Mouse (Mus musculus): ENCODE results near the gene Epo. TPM values are rescaled to one million over a fixed set of nuclear protein-coding genes. Genes with fewer than 3 reads are reported as not detected.

Epo gene
- 2.6 and 5.5 TPM in 2 replicates for polyA plus RNA-seq (2016; fragmentation: Nextera tagmentation; extraction: Ambion mirVana)

DNA sequence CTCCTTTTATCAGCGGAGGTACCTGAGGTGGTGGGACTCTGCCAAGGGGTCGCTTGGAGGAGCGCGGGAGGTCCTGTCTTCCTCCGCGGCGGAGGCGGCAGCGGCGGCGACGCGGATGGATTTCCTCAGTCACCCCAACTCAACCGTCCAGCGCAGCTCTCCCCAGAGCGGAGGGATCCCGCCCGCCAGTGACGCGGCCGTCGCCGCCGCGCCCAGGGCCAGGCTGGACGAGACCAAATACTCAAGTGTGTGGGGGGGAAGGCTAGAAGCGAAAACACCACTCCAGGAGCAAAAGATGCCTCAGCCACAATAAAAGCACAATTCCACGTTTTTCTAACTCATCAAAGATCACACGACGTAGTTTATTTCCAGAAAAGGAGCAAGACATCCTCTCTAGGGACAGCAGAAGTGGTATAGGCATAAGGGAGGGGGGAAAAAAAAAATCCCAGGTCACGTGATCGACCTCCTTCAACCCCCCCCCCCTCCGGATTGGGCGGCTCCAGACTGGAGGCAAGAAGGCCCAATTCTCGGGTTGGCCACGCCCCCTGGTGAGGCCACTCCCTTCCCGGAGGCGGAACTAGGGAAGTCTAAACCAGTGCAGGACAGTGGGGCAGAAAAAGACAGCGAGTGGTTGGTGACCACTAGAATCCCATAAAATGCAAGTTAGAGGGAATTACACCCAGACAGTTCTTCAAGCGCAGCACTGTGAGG is at the start of gene Epo, which contains the start of gene Gnb2:
Gene Epo, minus strand, starts transcription at position 126 of the 711 bp plus-strand sequence.
Gene Gnb2, minus strand, starts transcription at position 394 of the 711 bp plus-strand sequence.
- Histone ChIP-seq H3K27ac (replicated peaks) (peak within 1 kb of the TSS; percentile 99), H3K27me3 (ENCODE audit: low read depth, poor library complexity, severe bottlenecking) (no peaks in the 10 kb centered on the region), H3K9me3 (replicated peaks) (no peaks in the 10 kb centered on the region), H3K36me3 (peaks cover 24% of the 10 kb centered on the region), H3K4me1 (peaks cover 47% of the 10 kb centered on the region), H3K4me3 (peak within 1 kb of the TSS; percentile 95)
- WGBS, result under 1% methylated on average over 40 of the region's 40 CpGs
- DNase-seq (ENCODE audit: low spot score), result peak; percentile 97

DNA sequence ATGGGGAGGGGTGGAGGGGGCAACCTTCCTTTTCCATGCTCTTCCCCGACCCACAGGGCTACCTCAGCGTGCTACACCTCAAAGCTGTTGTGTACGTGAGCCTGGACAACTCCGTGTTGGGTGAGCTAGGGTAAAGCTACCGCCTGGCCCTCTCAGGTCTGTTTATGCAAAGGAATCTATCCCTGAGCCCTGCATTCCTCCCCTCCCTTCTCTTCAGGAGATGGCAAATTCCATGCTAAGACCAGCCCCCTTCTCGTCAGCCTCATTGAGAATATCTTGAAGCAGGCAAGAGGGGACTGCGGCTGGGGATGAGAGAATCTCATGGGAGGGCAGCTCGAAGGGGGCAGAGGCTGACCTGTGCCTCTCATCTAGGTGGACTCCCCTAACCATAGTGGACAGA is 49.7 kb upstream of the Epo start:
- H3K4me3 ChIP-seq, result no peak overlapping the region
- no peaks in the 10 kb centered on the region; the same call in 1 of the 2 replicates for H3K9me3 ChIP-seq (replicated peaks)
- H3K27ac ChIP-seq (replicated peaks), result no peak overlapping the region
- H3K4me1 ChIP-seq, result peaks cover 19% of the 10 kb centered on the region
- 45% methylated on average over 8 of the region's 8 CpGs for WGBS
- no peak for DNase-seq (ENCODE audit: low spot score)
- H3K36me3 ChIP-seq, result no peaks in the 10 kb centered on the region
- H3K27me3 ChIP-seq (ENCODE audit: low read depth, poor library complexity, severe bottlenecking), result peaks cover 37% of the 10 kb centered on the region

DNA sequence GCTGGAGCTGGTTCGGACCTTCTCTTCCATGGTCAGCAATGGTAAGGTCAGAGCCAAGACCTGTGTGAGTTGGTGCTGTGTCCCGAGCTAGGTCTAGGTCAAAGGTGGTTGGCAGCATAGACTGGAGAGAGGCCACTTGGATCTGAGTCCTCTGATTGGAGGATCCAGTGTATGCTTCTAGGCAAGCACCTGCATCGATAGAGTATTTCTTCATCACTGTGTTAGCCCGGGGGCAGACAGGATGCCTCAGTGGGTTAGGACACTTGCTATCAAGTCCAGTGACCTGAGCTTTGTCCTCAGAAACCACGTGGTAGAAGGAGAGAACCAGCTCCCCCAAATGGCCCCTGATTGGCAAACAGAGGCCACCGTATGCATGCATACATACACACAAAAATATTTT is 47.2 kb upstream of the Epo start:
- Histone ChIP-seq H3K36me3 (no peaks in the 10 kb centered on the region), H3K4me1 (peaks cover 19% of the 10 kb centered on the region), H3K4me3 (no peak overlapping the region), H3K27me3 (ENCODE audit: low read depth, poor library complexity, severe bottlenecking) (peaks cover 42% of the 10 kb centered on the region), H3K27ac (replicated peaks) (no peak overlapping the region), H3K9me3 (replicated peaks) (no peaks in the 10 kb centered on the region)
- no peak for DNase-seq (ENCODE audit: low spot score)
- WGBS, result 81% methylated on average over 6 of the region's 6 CpGs

DNA sequence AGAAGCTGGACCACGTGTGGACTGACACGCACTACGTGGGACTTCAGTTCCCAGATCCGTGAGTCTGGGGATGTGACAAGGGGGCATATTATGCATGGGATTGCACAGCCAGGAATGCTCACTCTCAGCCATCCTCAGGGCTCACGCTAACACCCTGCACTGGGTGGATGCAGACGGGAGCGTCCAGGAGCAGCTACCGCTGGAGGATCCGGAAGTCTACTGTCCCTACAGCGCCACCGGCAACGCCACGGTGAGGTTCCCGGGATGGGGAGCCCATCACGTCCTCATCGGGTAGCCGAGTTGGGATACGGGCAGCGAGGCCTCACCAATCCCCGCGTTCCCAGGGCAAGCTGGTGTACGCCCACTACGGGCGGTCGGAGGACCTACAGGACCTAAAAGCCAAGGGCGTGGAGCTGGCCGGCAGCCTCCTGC is 41.4 kb upstream of the Epo start:
- peak overlapping the region; percentile 60; the same call in 1 of the 2 replicates for H3K27ac ChIP-seq (replicated peaks)
- H3K9me3 ChIP-seq (replicated peaks), result no peaks in the 10 kb centered on the region
- H3K36me3 ChIP-seq, result no peaks in the 10 kb centered on the region
- WGBS, result 7% methylated on average over 27 of the region's 27 CpGs
- H3K27me3 ChIP-seq (ENCODE audit: low read depth, poor library complexity, severe bottlenecking), result peaks cover 26% of the 10 kb centered on the region
- peaks cover 18% of the 10 kb centered on the region for H3K4me1 ChIP-seq
- peak overlapping the region; percentile 49 for H3K4me3 ChIP-seq
- peak; percentile 51 for DNase-seq (ENCODE audit: low spot score)

DNA sequence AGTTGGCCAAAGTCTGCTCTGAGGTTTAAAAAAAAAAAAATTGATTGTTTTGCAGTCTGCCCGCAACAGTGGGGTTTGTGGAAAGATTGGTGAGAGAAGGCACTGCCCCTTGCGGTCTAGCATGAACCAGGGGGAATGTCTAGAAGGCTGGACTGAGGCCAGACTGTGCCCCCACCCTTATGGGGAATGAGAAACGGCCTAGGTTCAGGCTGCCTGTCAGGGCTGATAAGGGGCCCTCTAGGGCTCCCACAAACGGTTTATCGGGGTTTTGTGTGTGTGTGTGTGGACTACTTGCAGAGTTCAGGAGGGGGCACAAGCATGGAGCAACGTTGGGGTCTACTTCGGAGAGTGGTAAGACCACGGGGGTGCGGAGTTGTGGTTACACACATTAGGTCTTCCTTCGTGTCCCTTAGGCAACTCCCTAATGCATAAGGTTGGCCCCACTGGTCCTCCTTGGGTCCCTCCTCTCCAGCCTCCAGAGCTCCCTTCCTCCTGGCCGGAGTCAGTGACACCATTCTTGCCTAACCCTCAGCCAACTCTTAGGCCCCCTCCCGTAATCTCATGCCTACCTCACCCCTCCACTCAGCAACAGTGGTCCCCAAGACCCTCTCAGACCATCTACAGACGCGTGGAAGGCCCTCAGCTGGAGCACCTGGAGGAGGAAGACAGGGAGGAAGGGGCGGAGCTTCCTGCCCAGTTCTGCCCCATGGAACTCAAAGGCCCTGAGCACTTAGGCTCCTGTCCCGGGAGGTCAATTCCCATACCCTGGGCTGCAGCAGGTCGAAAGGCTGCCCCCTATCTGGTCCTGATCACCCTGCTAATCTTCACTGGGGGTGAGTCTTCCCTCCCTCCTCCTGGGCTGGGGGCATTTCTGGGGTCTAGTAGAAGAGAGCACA is 37.9 kb upstream of the Epo start:
- WGBS, result 85% methylated on average over 17 of the region's 17 CpGs
- H3K4me3 ChIP-seq, result peak overlapping the region; percentile 11; the same call in 1 of the 2 replicates

DNA sequence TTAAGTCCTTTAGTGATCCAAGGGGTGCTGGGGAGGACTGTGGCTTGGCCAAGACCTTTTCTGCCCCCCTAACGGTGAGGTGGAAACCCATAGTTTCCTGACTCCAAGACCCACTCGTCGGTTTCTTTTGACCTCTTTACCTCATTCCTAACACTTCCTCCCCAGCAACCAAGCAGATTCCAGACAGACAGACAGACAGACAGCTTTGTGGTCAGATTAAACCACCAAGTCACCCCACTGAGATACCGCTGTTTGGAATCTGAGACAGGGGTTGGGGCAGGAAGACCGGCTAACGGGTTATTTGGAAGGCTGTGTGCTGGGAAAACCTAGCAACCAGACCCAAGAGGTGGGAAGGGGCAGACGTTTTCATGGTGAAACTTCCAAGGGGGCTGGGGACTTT is 37.1 kb upstream of the Epo start:
- no peaks in the 10 kb centered on the region for H3K36me3 ChIP-seq
- peaks cover 32% of the 10 kb centered on the region for H3K4me1 ChIP-seq
- DNase-seq (ENCODE audit: low spot score), result no peak
- no peak overlapping the region for H3K4me3 ChIP-seq
- H3K9me3 ChIP-seq (replicated peaks), result no peaks in the 10 kb centered on the region
- peaks cover 21% of the 10 kb centered on the region for H3K27me3 ChIP-seq (ENCODE audit: low read depth, poor library complexity, severe bottlenecking)
- H3K27ac ChIP-seq (replicated peaks), result no peak overlapping the region
- whole genome bisulfite sequencing, result 55% methylated on average over 7 of the region's 7 CpGs

More for the DNA sequence above, 37.9 kb upstream of the Epo start:
- Histone ChIP-seq H3K27me3 (ENCODE audit: low read depth, poor library complexity, severe bottlenecking) (peaks cover 22% of the 10 kb centered on the region), H3K9me3 (replicated peaks) (no peaks in the 10 kb centered on the region), H3K4me1 (peaks cover 24% of the 10 kb centered on the region), H3K36me3 (no peaks in the 10 kb centered on the region), H3K27ac (replicated peaks) (no peak overlapping the region)
- DNase-seq (ENCODE audit: low spot score), result no peak

DNA sequence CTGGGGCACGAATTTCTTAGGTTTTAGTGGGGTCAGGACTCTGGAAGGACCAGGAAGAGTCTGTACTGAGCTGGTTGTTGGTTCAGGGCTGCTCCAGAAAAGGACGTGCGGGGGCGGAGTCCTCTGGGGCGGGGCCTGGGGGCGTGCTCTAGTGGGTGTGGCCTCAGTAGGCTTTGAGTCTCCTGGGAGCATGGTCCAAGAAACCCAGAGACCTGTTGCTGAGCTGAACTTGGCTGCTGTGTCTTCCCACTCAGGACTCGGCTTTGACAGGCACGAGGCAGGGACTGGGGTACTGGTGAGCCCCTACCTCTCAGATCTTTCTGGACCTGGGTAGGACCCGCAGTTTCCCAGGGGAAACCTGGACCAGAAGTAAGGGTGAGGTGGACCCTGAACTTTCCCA is 36.6 kb upstream of the Epo start, which contains the start of gene Tfr2:
Gene Tfr2, plus strand, starts transcription at position 176 of the 400 bp plus-strand sequence.
- H3K9me3 ChIP-seq (replicated peaks), result no peaks in the 10 kb centered on the region
- no peak for DNase-seq (ENCODE audit: low spot score)
- H3K4me3 ChIP-seq, result no peak within 1 kb of the TSS
- peaks cover 15% of the 10 kb centered on the region for H3K27me3 ChIP-seq (ENCODE audit: low read depth, poor library complexity, severe bottlenecking)
- WGBS, result 44% methylated on average over 9 of the region's 9 CpGs
- H3K36me3 ChIP-seq, result no peaks in the 10 kb centered on the region
- H3K27ac ChIP-seq (replicated peaks), result no peak within 1 kb of the TSS; the same call in 1 of the 2 replicates
- peaks cover 32% of the 10 kb centered on the region for H3K4me1 ChIP-seq

DNA sequence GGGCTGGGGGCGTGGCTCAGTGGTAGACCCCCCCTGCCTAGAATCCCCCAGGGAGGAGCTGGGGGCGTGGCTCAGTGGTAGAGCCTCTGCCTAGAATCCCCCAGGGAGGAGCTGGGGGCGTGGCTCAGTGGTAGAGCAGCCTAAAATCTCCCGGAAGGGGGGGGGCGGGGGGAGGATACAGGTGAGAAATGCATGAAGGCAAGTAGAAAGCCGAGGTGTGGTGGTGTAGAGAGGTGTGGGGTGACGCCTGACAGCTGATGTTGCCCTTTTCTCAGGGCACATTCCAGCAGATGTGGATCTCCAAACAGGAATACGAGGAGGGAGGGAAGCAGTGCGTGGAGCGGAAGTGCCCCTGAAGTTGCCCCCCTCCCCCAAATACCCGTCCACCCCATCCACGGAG is 36.0 kb upstream of the Epo start:
- no peak overlapping the region for H3K4me3 ChIP-seq
- H3K36me3 ChIP-seq, result no peaks in the 10 kb centered on the region
- peaks cover 26% of the 10 kb centered on the region for H3K4me1 ChIP-seq
- 76% methylated on average over 12 of the region's 12 CpGs for WGBS
- H3K27me3 ChIP-seq (ENCODE audit: low read depth, poor library complexity, severe bottlenecking), result peaks cover 9% of the 10 kb centered on the region
- H3K27ac ChIP-seq (replicated peaks), result no peak overlapping the region
- no peak for DNase-seq (ENCODE audit: low spot score)
- no peaks in the 10 kb centered on the region for H3K9me3 ChIP-seq (replicated peaks)

DNA sequence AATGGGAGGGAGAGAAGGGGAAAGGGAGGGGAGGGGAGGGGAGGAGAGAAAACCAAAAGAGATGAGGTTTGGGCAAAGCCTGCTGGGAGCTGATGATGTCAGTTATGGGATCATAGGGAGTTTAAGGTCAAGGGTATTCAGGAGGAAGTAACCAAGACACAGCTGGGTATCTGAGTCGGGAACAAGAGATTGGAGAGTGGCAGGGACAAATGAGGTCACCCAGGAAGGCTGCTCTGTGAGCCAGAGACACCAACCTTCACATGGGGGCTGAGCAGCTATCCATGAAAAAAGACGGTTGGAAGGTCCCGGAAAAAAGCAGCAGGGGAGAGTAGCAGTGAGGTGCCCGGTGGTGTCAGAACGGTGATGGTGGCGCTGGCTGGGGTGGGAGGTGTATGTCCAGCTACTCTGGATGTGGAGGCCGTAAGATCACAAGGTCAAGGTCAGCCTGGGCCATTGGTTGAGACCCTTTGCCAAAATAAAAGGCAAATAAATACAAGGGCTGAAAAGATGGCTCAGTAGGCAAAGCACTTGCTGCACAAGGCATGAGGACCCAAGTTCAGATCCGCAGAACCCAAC is 35.3 kb upstream of the Epo start:
- H3K36me3 ChIP-seq, result no peaks in the 10 kb centered on the region
- H3K9me3 ChIP-seq (replicated peaks), result no peaks in the 10 kb centered on the region
- WGBS, result 85% methylated on average over 8 of the region's 8 CpGs
- no peak overlapping the region for H3K27ac ChIP-seq (replicated peaks)
- H3K4me3 ChIP-seq, result no peak overlapping the region
- peaks cover 24% of the 10 kb centered on the region for H3K4me1 ChIP-seq
- DNase-seq (ENCODE audit: low spot score), result no peak
- H3K27me3 ChIP-seq (ENCODE audit: low read depth, poor library complexity, severe bottlenecking), result 0 out of 2 replicates have a peak, but pooled peaks cover 3% of the 10 kb centered on the region

DNA sequence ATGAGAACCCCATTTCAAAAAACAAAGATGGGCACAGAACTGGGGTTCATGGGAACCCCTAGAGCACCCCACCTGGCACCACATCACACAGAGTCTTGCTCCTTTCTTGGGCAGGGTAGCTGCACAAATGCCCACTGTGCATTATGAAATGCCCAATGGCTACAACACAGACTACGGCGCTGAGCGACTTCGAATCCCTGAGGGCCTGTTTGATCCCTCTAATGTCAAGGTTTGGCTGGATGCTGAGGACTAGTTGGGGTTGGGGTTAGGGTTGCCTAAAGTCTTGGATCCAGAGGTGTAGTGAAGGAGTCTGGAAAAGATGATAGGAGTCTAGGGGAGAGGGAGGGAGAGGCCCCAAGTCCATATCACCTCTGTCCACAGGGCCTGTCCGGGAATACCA is 33.4 kb upstream of the Epo start:
- Histone ChIP-seq H3K4me1 (peaks cover 24% of the 10 kb centered on the region), H3K36me3 (no peaks in the 10 kb centered on the region), H3K27ac (replicated peaks) (no peak overlapping the region), H3K4me3 (no peak overlapping the region), H3K27me3 (ENCODE audit: low read depth, poor library complexity, severe bottlenecking) (0 out of 2 replicates have a peak, but pooled peaks cover 3% of the 10 kb centered on the region), H3K9me3 (replicated peaks) (no peaks in the 10 kb centered on the region)
- no peak for DNase-seq (ENCODE audit: low spot score)
- 96% methylated on average over 5 of the region's 5 CpGs for WGBS

DNA sequence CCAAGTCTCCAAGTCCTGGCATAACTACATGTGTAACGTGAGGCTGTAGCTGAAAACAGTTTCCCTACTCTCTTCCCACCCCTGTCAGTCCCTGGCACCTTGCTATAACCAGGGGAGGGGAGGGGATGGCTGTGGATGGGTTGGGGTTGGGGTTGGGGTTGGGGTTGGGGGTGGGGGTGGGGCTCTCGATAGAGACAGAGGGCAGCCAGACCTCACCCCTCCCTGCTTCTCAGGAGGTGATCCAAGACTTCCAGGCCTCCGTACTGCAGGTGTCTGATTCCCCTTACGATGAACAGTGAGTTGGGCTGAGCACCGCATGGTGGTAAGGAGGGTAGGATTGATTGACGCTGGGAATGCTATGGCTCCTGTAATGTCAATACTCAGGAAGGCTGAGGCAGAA is 32.7 kb upstream of the Epo start:
- DNase-seq (ENCODE audit: low spot score), result no peak
- Histone ChIP-seq H3K4me3 (no peak overlapping the region), H3K27ac (replicated peaks) (no peak overlapping the region), H3K4me1 (peaks cover 24% of the 10 kb centered on the region), H3K9me3 (replicated peaks) (no peaks in the 10 kb centered on the region), H3K36me3 (no peaks in the 10 kb centered on the region), H3K27me3 (ENCODE audit: low read depth, poor library complexity, severe bottlenecking) (0 out of 2 replicates have a peak, but pooled peaks cover 3% of the 10 kb centered on the region)
- WGBS, result 73% methylated on average over 6 of the region's 6 CpGs

DNA sequence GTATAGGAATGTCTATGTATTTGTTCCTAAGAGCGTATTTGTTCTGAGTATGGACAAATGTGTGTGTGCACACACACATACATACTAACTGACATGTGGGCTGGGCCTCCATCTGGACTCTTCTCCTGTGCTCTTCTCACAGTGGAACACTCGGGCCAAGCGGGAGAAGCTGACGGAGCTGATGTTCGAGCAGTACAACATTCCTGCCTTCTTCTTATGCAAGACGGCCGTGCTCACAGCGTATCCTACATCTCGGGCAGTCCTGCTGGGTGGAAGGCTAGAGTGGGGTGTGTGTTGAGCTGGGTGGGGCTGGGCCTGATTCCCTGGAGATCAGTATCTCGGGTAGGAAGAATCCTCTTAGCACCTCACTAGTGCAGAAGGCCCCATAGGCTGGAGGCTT is 29.9 kb upstream of the Epo start:
- H3K27me3 ChIP-seq (ENCODE audit: low read depth, poor library complexity, severe bottlenecking), result 0 out of 2 replicates have a peak, but pooled peaks cover 3% of the 10 kb centered on the region
- H3K27ac ChIP-seq (replicated peaks), result no peak overlapping the region
- WGBS, result 76% methylated on average over 10 of the region's 10 CpGs
- no peak overlapping the region for H3K4me3 ChIP-seq
- H3K9me3 ChIP-seq (replicated peaks), result no peaks in the 10 kb centered on the region
- no peaks in the 10 kb centered on the region for H3K36me3 ChIP-seq
- peaks cover 12% of the 10 kb centered on the region for H3K4me1 ChIP-seq
- DNase-seq (ENCODE audit: low spot score), result no peak
